Mouse (Mus musculus) adipocyte (in vitro differentiated cells): ENCODE data around the gene Pde7b.

Experiments used
- DNase-seq: peaks from one replicate; pipeline ENCODE4 v3.0.0-alpha.2; 2016; ENCODE audit warnings: low spot score

Gene Pde7b

GRCm38 (mm10) chr10:20421299-20421883, 303.5 kb downstream of the Pde7b start:
- no peak for DNase-seq

GRCm38 (mm10) chr10:20420296-20420695, 304.6 kb downstream of the Pde7b start:
- no peak for DNase-seq

GRCm38 (mm10) chr10:20418856-20419219, 306.0 kb downstream of the Pde7b start:
- no peak for DNase-seq

GRCm38 (mm10) chr10:20418202-20418855, 306.5 kb downstream of the Pde7b start:
- no peak for DNase-seq

- peak; percentile 4 for DNase-seq
These were observed 315.7 kb downstream of the Pde7b start for GRCm38 (mm10) chr10:20409181-20409580.

- no peak for DNase-seq
These were observed 316.5 kb downstream of the Pde7b start for GRCm38 (mm10) chr10:20408336-20408735.

GRCm38 (mm10) chr10:20405471-20405870, 319.4 kb downstream of the Pde7b start:
- DNase-seq: peak; percentile 29

GRCm38 (mm10) chr10:20402941-20403340, 321.9 kb downstream of the Pde7b start:
- DNase-seq: no peak

GRCm38 (mm10) chr10:20400406-20400805, 324.5 kb downstream of the Pde7b start:
- no peak for DNase-seq

- DNase-seq: no peak
These were observed 326.1 kb downstream of the Pde7b start for GRCm38 (mm10) chr10:20398641-20399390.

GRCm38 (mm10) chr10:20398224-20398623, 326.7 kb downstream of the Pde7b start:
- DNase-seq: no peak

- no peak for DNase-seq
These were observed 329.1 kb downstream of the Pde7b start for GRCm38 (mm10) chr10:20395778-20396177.

- no peak for DNase-seq
These were observed 330.1 kb downstream of the Pde7b start for GRCm38 (mm10) chr10:20394815-20395214.

GRCm38 (mm10) chr10:20390568-20390967, 334.3 kb downstream of the Pde7b start:
- no peak for DNase-seq

GRCm38 (mm10) chr10:20382807-20383419, 342.0 kb downstream of the Pde7b start:
- no peak for DNase-seq

GRCm38 (mm10) chr10:20381352-20381751, 343.5 kb downstream of the Pde7b start:
- DNase-seq: no peak

GRCm38 (mm10) chr10:20380798-20381197, 344.1 kb downstream of the Pde7b start:
- DNase-seq: no peak

GRCm38 (mm10) chr10:20379071-20379735, 345.7 kb downstream of the Pde7b start:
- DNase-seq: no peak

GRCm38 (mm10) chr10:20377621-20378020, 347.3 kb downstream of the Pde7b start:
- DNase-seq: no peak

- no peak for DNase-seq
These were observed 352.8 kb downstream of the Pde7b start for GRCm38 (mm10) chr10:20372046-20372445.

GRCm38 (mm10) chr10:20362450-20363118, 362.3 kb downstream of the Pde7b start:
- no peak for DNase-seq
